Mouse (Mus musculus): ENCODE data around the gene Ppp1cc. TPM values are rescaled to one million over a fixed set of nuclear protein-coding genes. Genes with fewer than 3 reads are reported as not detected.
"Not testable (repeated sequence)": the region's sequence is repeated elsewhere in the genome, so short reads cannot be mapped to it uniquely, and the experiment has no call there.

Gene Ppp1cc
- polyA plus RNA-seq, 1 experiment: 194 TPM

DNA sequence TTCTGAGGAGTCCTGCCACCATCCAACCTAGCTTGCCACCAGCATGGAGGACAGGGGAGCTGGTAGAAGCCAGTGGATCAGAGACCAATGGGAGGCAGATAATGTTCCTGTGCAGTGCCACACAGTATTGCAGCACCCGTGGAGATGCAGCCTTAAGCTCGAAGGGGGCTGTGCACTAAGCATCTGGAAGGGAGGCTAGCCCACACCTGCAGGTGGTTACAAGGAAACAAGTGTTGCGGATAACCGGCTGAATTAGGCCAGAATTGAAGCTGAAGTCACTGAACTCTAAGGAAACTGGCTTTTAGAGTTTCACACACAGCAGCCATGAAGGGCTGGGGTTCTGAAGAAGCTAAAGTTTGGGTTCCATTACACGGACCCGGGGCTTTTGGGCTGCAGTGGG is 50.8 kb downstream of the Ppp1cc start:
- H3K27me3 ChIP-seq (ENCODE audit: control insufficient read depth, insufficient read depth, low read length): no peaks in the 10 kb centered on the region
- H3K4me1 ChIP-seq (replicated peaks; ENCODE audit: control insufficient read depth, insufficient read depth, low read length): peaks cover 56% of the 10 kb centered on the region
- WGBS: 7% methylated on average over 6 of the region's 6 CpGs
- H3K27ac ChIP-seq (ENCODE audit: control insufficient read depth, insufficient read depth, low read length): peak overlapping the region; percentile 85
- no peak for TF ChIP-seq CTCF (IDR thresholded peaks at IDR 0.05; ENCODE audit: borderline replicate concordance, control insufficient read depth, extremely low read depth, insufficient read depth, low read length, poor library complexity)
- TF ChIP-seq POLR2A (IDR thresholded peaks at IDR 0.05; ENCODE audit: control insufficient read depth, extremely low read depth, insufficient read depth, low read length, poor library complexity): no peak
- H3K36me3 ChIP-seq (ENCODE audit: control insufficient read depth, insufficient read depth, low read length): no peaks in the 10 kb centered on the region
- DNase-seq: peak; percentile 57
- H3K4me3 ChIP-seq (ENCODE audit: control insufficient read depth, insufficient read depth, low read length): no peak overlapping the region

DNA sequence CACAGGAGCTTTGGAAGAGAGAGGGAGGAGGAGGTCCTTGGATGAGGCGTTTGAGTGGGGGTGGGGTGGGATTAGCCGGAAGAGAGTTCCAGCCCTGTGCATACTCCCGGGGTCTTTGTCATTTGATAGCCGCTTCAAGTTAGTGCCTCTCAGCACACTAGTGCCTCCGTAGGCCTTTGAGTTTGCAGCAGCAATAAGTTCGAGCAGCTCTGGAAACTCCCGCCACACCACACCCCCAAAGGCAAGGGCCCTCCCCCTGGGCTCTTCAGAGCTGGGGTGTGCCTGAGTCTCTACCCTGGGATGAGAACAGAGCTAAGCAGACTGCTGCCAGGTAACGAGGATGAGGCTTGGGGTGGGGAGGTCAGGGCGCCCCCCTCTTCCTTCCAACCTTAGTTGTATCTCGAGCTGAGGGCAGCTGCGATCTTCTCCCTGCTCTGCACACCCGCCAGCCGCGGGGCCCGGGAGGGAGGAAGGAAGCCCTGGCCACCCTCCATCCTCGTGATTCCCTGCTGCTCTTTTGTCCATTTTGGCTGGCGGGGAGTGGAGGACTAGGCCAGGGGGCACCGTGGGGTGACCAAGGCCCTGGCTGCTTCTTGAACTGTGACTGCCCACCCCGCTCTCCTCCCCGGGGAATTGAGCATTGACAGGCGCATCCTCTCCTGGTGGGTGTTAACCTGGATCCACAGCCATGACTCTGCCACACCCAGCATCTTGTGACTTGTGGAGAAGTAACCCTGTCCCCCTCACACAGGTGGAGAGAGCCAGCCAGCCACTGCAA is 51.7 kb downstream of the Ppp1cc start:
- Histone ChIP-seq H3K36me3 (ENCODE audit: control insufficient read depth, insufficient read depth, low read length) (no peaks in the 10 kb centered on the region), H3K4me3 (ENCODE audit: control insufficient read depth, insufficient read depth, low read length) (peak overlapping the region; percentile 25), H3K27me3 (ENCODE audit: control insufficient read depth, insufficient read depth, low read length) (no peaks in the 10 kb centered on the region), H3K27ac (ENCODE audit: control insufficient read depth, insufficient read depth, low read length) (peak overlapping the region; percentile 85), H3K4me1 (replicated peaks; ENCODE audit: control insufficient read depth, insufficient read depth, low read length) (peaks cover 49% of the 10 kb centered on the region)
- WGBS: 15% methylated on average over 20 of the region's 21 CpGs
- TF ChIP-seq POLR2A (IDR thresholded peaks at IDR 0.05; ENCODE audit: control insufficient read depth, extremely low read depth, insufficient read depth, low read length, poor library complexity) (peak; percentile 23; the same call in 1 of the 2 replicates), CTCF (IDR thresholded peaks at IDR 0.05; ENCODE audit: borderline replicate concordance, control insufficient read depth, extremely low read depth, insufficient read depth, low read length, poor library complexity) (no peak)
- DNase-seq: peak; percentile 73

DNA sequence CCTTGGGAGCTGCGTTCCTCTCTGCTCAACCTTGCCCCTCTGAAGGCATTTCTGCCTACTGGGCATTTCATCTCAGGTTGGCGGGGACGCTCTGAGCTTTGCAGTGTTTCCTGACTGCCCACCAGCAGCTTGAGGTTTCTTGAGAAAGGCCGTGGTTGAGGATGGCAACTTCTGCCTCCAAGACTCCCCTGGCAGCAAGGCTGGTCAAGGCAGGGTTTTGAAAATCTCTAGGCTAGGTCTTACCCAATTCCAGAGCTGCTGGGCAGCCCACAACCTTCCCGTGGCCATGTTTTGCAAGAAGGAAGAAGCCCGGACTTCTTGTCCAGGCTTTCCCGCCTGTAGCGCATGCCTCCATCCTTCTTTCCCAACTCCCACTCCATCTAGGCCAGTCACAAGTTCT is 52.8 kb downstream of the Ppp1cc start:
- Histone ChIP-seq H3K27me3 (ENCODE audit: control insufficient read depth, insufficient read depth, low read length) (no peaks in the 10 kb centered on the region), H3K36me3 (ENCODE audit: control insufficient read depth, insufficient read depth, low read length) (no peaks in the 10 kb centered on the region), H3K4me3 (ENCODE audit: control insufficient read depth, insufficient read depth, low read length) (no peak overlapping the region), H3K27ac (ENCODE audit: control insufficient read depth, insufficient read depth, low read length) (no peak overlapping the region), H3K4me1 (replicated peaks; ENCODE audit: control insufficient read depth, insufficient read depth, low read length) (peaks cover 46% of the 10 kb centered on the region)
- DNase-seq: no peak
- TF ChIP-seq POLR2A (IDR thresholded peaks at IDR 0.05; ENCODE audit: control insufficient read depth, extremely low read depth, insufficient read depth, low read length, poor library complexity) (no peak), CTCF (IDR thresholded peaks at IDR 0.05; ENCODE audit: borderline replicate concordance, control insufficient read depth, extremely low read depth, insufficient read depth, low read length, poor library complexity) (no peak)
- WGBS: 88% methylated on average over 8 of the region's 8 CpGs

DNA sequence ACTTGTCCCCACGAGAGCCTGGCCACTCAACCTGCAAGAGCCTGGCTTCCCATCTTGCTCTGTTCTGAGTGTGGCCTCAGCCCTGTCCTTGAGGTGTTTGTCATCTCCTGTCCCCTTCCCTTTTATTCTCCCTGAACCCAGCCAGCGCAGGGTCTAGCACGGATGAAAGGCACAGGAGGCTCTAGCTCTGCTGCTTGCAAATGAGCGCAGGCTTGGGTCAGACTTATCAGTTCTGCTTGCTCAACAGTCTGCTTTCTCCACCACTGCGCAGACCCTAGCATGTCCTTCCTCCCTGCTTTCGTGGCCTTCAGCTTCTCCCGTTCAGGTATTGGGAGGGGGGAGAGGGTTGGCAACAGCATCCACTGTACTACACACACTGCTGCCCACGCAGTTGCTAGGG is 54.0 kb downstream of the Ppp1cc start:
- Histone ChIP-seq H3K27ac (ENCODE audit: control insufficient read depth, insufficient read depth, low read length) (no peak overlapping the region), H3K27me3 (ENCODE audit: control insufficient read depth, insufficient read depth, low read length) (no peaks in the 10 kb centered on the region), H3K4me1 (replicated peaks; ENCODE audit: control insufficient read depth, insufficient read depth, low read length) (peaks cover 36% of the 10 kb centered on the region), H3K36me3 (ENCODE audit: control insufficient read depth, insufficient read depth, low read length) (no peaks in the 10 kb centered on the region), H3K4me3 (ENCODE audit: control insufficient read depth, insufficient read depth, low read length) (no peak overlapping the region)
- TF ChIP-seq CTCF (IDR thresholded peaks at IDR 0.05; ENCODE audit: borderline replicate concordance, control insufficient read depth, extremely low read depth, insufficient read depth, low read length, poor library complexity): no peak
- no peak for TF ChIP-seq POLR2A (IDR thresholded peaks at IDR 0.05; ENCODE audit: control insufficient read depth, extremely low read depth, insufficient read depth, low read length, poor library complexity)
- no peak for DNase-seq
- WGBS: 88% methylated on average over 8 of the region's 8 CpGs

- peaks cover 30% of the 10 kb centered on the region for H3K4me1 ChIP-seq (replicated peaks; ENCODE audit: control insufficient read depth, insufficient read depth, low read length)
- H3K4me3 ChIP-seq (ENCODE audit: control insufficient read depth, insufficient read depth, low read length); H3K27ac ChIP-seq (ENCODE audit: control insufficient read depth, insufficient read depth, low read length); H3K36me3 ChIP-seq (ENCODE audit: control insufficient read depth, insufficient read depth, low read length); H3K27me3 ChIP-seq (ENCODE audit: control insufficient read depth, insufficient read depth, low read length); DNase-seq: not testable (repeated sequence)
- WGBS: 98% methylated on average over 1 of the region's 1 CpGs
These were observed 54.7 kb downstream of the Ppp1cc start for GRCm38 (mm10) chr5:122212820-122213219.

DNA sequence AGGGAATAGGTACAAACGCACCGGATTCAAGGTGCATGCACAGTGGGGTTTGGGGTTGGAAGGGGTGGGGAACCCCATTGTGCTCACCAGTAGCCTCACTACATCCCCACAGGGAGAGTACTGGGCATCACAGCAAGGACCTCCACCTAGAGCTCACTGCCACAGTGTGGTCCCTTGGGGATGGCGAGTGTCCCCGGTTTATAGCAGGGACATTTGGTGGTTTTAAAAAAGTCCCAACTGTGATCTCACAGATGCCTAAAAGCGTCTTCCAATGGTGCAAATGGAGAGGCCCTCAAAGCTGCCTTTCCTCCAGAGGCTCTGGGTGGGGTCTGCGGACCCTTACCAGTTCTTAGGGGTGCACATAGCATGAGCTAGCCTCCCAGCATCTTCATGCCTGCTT is 55.8 kb downstream of the Ppp1cc start:
- TF ChIP-seq CTCF (IDR thresholded peaks at IDR 0.05; ENCODE audit: borderline replicate concordance, control insufficient read depth, extremely low read depth, insufficient read depth, low read length, poor library complexity) (no peak), POLR2A (IDR thresholded peaks at IDR 0.05; ENCODE audit: control insufficient read depth, extremely low read depth, insufficient read depth, low read length, poor library complexity) (no peak)
- Histone ChIP-seq H3K27ac (ENCODE audit: control insufficient read depth, insufficient read depth, low read length) (no peak overlapping the region), H3K4me3 (ENCODE audit: control insufficient read depth, insufficient read depth, low read length) (no peak overlapping the region), H3K27me3 (ENCODE audit: control insufficient read depth, insufficient read depth, low read length) (no peaks in the 10 kb centered on the region), H3K4me1 (replicated peaks; ENCODE audit: control insufficient read depth, insufficient read depth, low read length) (peaks cover 27% of the 10 kb centered on the region), H3K36me3 (ENCODE audit: control insufficient read depth, insufficient read depth, low read length) (no peaks in the 10 kb centered on the region)
- no peak for DNase-seq
- WGBS: 96% methylated on average over 6 of the region's 6 CpGs

- TF ChIP-seq CTCF (IDR thresholded peaks at IDR 0.05; ENCODE audit: borderline replicate concordance, control insufficient read depth, extremely low read depth, insufficient read depth, low read length, poor library complexity) (no peak), POLR2A (IDR thresholded peaks at IDR 0.05; ENCODE audit: control insufficient read depth, extremely low read depth, insufficient read depth, low read length, poor library complexity) (no peak)
- 96% methylated on average over 6 of the region's 6 CpGs for WGBS
- no peak overlapping the region for H3K4me3 ChIP-seq (ENCODE audit: control insufficient read depth, insufficient read depth, low read length)
- no peak for DNase-seq
- H3K36me3 ChIP-seq (ENCODE audit: control insufficient read depth, insufficient read depth, low read length): no peaks in the 10 kb centered on the region
- H3K4me1 ChIP-seq (replicated peaks; ENCODE audit: control insufficient read depth, insufficient read depth, low read length): peaks cover 41% of the 10 kb centered on the region
- no peaks in the 10 kb centered on the region for H3K27me3 ChIP-seq (ENCODE audit: control insufficient read depth, insufficient read depth, low read length)
- no peak overlapping the region for H3K27ac ChIP-seq (ENCODE audit: control insufficient read depth, insufficient read depth, low read length)
These were observed 59.6 kb downstream of the Ppp1cc start for GRCm38 (mm10) chr5:122217636-122218035.

Data from thymus, adult 2 months (tissue).